Comparison of ENCODE assay signal across 7 mouse cellular contexts in genomic region chr2:131175286-131175944, GRCm38 (mm10). TPM values are rescaled to one million over a fixed set of nuclear protein-coding genes. Genes with fewer than 3 reads are reported as not detected.
A peak's percentile ranks its signal among the peaks of the same experiment; 100 is the strongest.
DNase-seq lines count a peak whose midpoint lies in the region; ATAC-seq and TF ChIP-seq lines count a peak whose summit lies in the region.

No protein-coding gene starts in this region.

- no peaks in the 10 kb centered on the region for H3K36me3 ChIP-seq in hindbrain, embryonic 16.5 days (ENCODE audit: control insufficient read depth, insufficient read depth, low read length)
- H3K36me3 ChIP-seq in hindbrain, embryonic 14.5 days (replicated peaks; ENCODE audit: control insufficient read depth, insufficient read depth), result peaks cover 26% of the 10 kb centered on the region
- peaks cover 4% of the 10 kb centered on the region for H3K36me3 ChIP-seq in lung, embryonic 16.5 days (ENCODE audit: control insufficient read depth, insufficient read depth, low read length)
- peaks cover 3% of the 10 kb centered on the region; the same call in 1 of the 2 replicates for H3K36me3 ChIP-seq in small intestine, adult 2 months (ENCODE audit: control insufficient read depth, insufficient read depth, low read length)
- peaks cover 33% of the 10 kb centered on the region for H3K36me3 ChIP-seq in limb, embryonic 10.5 days

- no peak for TF ChIP-seq CTCF in lung, adult 2 months (IDR thresholded peaks at IDR 0.05; ENCODE audit: insufficient read depth, low read length)
- no peak for TF ChIP-seq CTCF in small intestine, adult 2 months (IDR thresholded peaks at IDR 0.05; ENCODE audit: extremely low read depth, insufficient read length, insufficient replicate concordance, low read depth, low read length)

- H3K27ac ChIP-seq in hindbrain, embryonic 16.5 days (ENCODE audit: low read depth, low read length), result peak overlapping the region; percentile 42; the same call in 1 of the 2 replicates
- no peak overlapping the region for H3K27ac ChIP-seq in hindbrain, embryonic 14.5 days
- peak overlapping the region; percentile 84 for H3K27ac ChIP-seq in lung, embryonic 16.5 days (ENCODE audit: low read length)
- peak overlapping the region; percentile 76 for H3K27ac ChIP-seq in brown adipose tissue, adult 24 weeks (replicated peaks; ENCODE audit: low read depth, low read length)
- peak overlapping the region; percentile 96 for H3K27ac ChIP-seq in small intestine, adult 2 months (ENCODE audit: insufficient read depth, low read depth, low read length)
- H3K27ac ChIP-seq in limb, embryonic 10.5 days, result no peak overlapping the region

- H3K4me1 ChIP-seq in hindbrain, embryonic 16.5 days (ENCODE audit: control insufficient read depth, insufficient read depth, low read depth, low read length), result peaks cover 41% of the 10 kb centered on the region
- H3K4me1 ChIP-seq in hindbrain, embryonic 14.5 days (replicated peaks; ENCODE audit: control insufficient read depth, insufficient read depth, low read length), result peaks cover 49% of the 10 kb centered on the region
- peaks cover 48% of the 10 kb centered on the region for H3K4me1 ChIP-seq in lung, embryonic 16.5 days (replicated peaks; ENCODE audit: control insufficient read depth, insufficient read depth, low read length)
- H3K4me1 ChIP-seq in lung, adult 2 months (ENCODE audit: control insufficient read depth, insufficient read depth, low read length), result peaks cover 26% of the 10 kb centered on the region
- peaks cover 26% of the 10 kb centered on the region for H3K4me1 ChIP-seq in brown adipose tissue, adult 24 weeks (ENCODE audit: control insufficient read depth, insufficient read depth, insufficient read length, low read length)
- peaks cover 27% of the 10 kb centered on the region for H3K4me1 ChIP-seq in small intestine, adult 2 months (ENCODE audit: control insufficient read depth, insufficient read depth, insufficient read length, low read length)
- peaks cover 57% of the 10 kb centered on the region for H3K4me1 ChIP-seq in limb, embryonic 10.5 days

- no peak overlapping the region for H3K9ac ChIP-seq in hindbrain, embryonic 16.5 days (ENCODE audit: low read depth, low read length)
- H3K9ac ChIP-seq in hindbrain, embryonic 14.5 days, result no peak overlapping the region
- H3K9ac ChIP-seq in lung, embryonic 16.5 days (ENCODE audit: low read length), result no peak overlapping the region

- H3K9me3 ChIP-seq in hindbrain, embryonic 16.5 days (ENCODE audit: control insufficient read depth, low read length), result no peaks in the 10 kb centered on the region
- H3K9me3 ChIP-seq in hindbrain, embryonic 14.5 days (ENCODE audit: control insufficient read depth, low read length), result no peaks in the 10 kb centered on the region
- H3K9me3 ChIP-seq in lung, embryonic 16.5 days (ENCODE audit: control insufficient read depth, low read length), result no peaks in the 10 kb centered on the region
- H3K9me3 ChIP-seq in limb, embryonic 10.5 days (replicated peaks), result no peaks in the 10 kb centered on the region

- no peak for TF ChIP-seq POLR2A in lung, adult 2 months (IDR thresholded peaks at IDR 0.05; ENCODE audit: borderline replicate concordance, extremely low read depth, low read depth, low read length)
- no peak for TF ChIP-seq POLR2A in small intestine, adult 2 months (IDR thresholded peaks at IDR 0.05; ENCODE audit: low read depth, low read length)

- ATAC-seq in hindbrain, embryonic 16.5 days, result no peak
- ATAC-seq in hindbrain, embryonic 14.5 days (ENCODE audit: low FRiP score), result no peak
- no peak for ATAC-seq in lung, embryonic 16.5 days (ENCODE audit: low read depth)

- WGBS in hindbrain, embryonic 16.5 days, result 59% methylated on average over 3 of the region's 3 CpGs
- 71% methylated on average over 3 of the region's 3 CpGs for WGBS in hindbrain, embryonic 14.5 days
- 70% methylated on average over 3 of the region's 3 CpGs for WGBS in lung, embryonic 16.5 days
- 65% methylated on average over 3 of the region's 3 CpGs for WGBS in lung, adult 2 months
- WGBS in small intestine, adult 2 months, result 56% methylated on average over 3 of the region's 3 CpGs
- 78% methylated on average over 3 of the region's 3 CpGs for WGBS in limb, embryonic 10.5 days

- no peak overlapping the region for H3K4me2 ChIP-seq in hindbrain, embryonic 16.5 days (ENCODE audit: low read length)
- H3K4me2 ChIP-seq in hindbrain, embryonic 14.5 days (replicated peaks), result no peak overlapping the region
- H3K4me2 ChIP-seq in lung, embryonic 16.5 days (ENCODE audit: low read depth, low read length), result no peak overlapping the region

- no peak overlapping the region for H3K4me3 ChIP-seq in hindbrain, embryonic 16.5 days (ENCODE audit: low read length)
- H3K4me3 ChIP-seq in hindbrain, embryonic 14.5 days (replicated peaks; ENCODE audit: low read length), result no peak overlapping the region
- H3K4me3 ChIP-seq in lung, embryonic 16.5 days (ENCODE audit: low read length), result no peak overlapping the region
- no peak overlapping the region for H3K4me3 ChIP-seq in lung, adult 2 months (replicated peaks; ENCODE audit: extremely low read depth, low read depth, low read length)
- H3K4me3 ChIP-seq in brown adipose tissue, adult 24 weeks (ENCODE audit: insufficient read depth, low read depth, low read length), result no peak overlapping the region
- H3K4me3 ChIP-seq in small intestine, adult 2 months (ENCODE audit: low read depth, low read length), result no peak overlapping the region
- no peak overlapping the region for H3K4me3 ChIP-seq in limb, embryonic 10.5 days

- H3K27me3 ChIP-seq in hindbrain, embryonic 16.5 days (replicated peaks; ENCODE audit: control insufficient read depth, insufficient read depth, low read length), result peaks cover 15% of the 10 kb centered on the region
- H3K27me3 ChIP-seq in hindbrain, embryonic 14.5 days (ENCODE audit: control insufficient read depth, insufficient read depth, low read length), result peaks cover 31% of the 10 kb centered on the region
- peaks cover 25% of the 10 kb centered on the region for H3K27me3 ChIP-seq in lung, embryonic 16.5 days (ENCODE audit: control insufficient read depth, insufficient read depth, low read depth, low read length)
- H3K27me3 ChIP-seq in small intestine, adult 2 months (ENCODE audit: control insufficient read depth, insufficient read depth, low read length), result no peaks in the 10 kb centered on the region
- peaks cover 41% of the 10 kb centered on the region for H3K27me3 ChIP-seq in limb, embryonic 10.5 days (ENCODE audit: low read depth, poor library complexity, severe bottlenecking)

- no peak for DNase-seq in hindbrain, embryonic 14.5 days (ENCODE audit: low spot score)
- no peak for DNase-seq in lung, adult 2 months
- DNase-seq in limb, embryonic 10.5 days (ENCODE audit: low spot score), result no peak

RNA-seq across cellular contexts. Expression of gene Cenpb, which starts 4.5 kb away (rescaled TPM):
- polyA plus RNA-seq in hindbrain, embryonic 16.5 days (2015; fragmentation: Nextera tagmentation; extraction: Ambion mirVana), result 11.1 and 11.3 TPM in 2 replicates
- polyA plus RNA-seq in hindbrain, embryonic 14.5 days (2014; fragmentation: Nextera tagmentation; extraction: Ambion mirVana), result 9.3 and 10.3 TPM in 2 replicates
- polyA plus RNA-seq in lung, embryonic 16.5 days (2015; fragmentation: Nextera tagmentation; extraction: Ambion mirVana), result 8.4 and 9.5 TPM in 2 replicates
- polyA plus RNA-seq in lung, adult 2 months (2012; rRNA removed), result 131 and 138 TPM in 2 replicates
- 78.2 and 99.0 TPM in 2 replicates for polyA plus RNA-seq in brown adipose tissue, adult 24 weeks (2012; ENCODE audit: insufficient read depth, insufficient read length, missing spikeins)
- polyA plus RNA-seq in small intestine, adult 2 months (2012; rRNA removed), result 57.7 and 95.1 TPM in 2 replicates
- polyA plus RNA-seq in limb, embryonic 10.5 days (2016; fragmentation: Nextera tagmentation; extraction: Ambion mirVana), result 7.7 and 8.9 TPM in 2 replicates

RNA-seq across cellular contexts. Expression of gene Cdc25b, which starts 11.3 kb away (rescaled TPM):
- polyA plus RNA-seq in hindbrain, embryonic 16.5 days (2015; fragmentation: Nextera tagmentation; extraction: Ambion mirVana), result 22.8 and 29.6 TPM in 2 replicates
- 26.9 and 27.6 TPM in 2 replicates for polyA plus RNA-seq in hindbrain, embryonic 14.5 days (2014; fragmentation: Nextera tagmentation; extraction: Ambion mirVana)
- polyA plus RNA-seq in lung, embryonic 16.5 days (2015; fragmentation: Nextera tagmentation; extraction: Ambion mirVana), result 61.0 TPM in 2 replicates
- polyA plus RNA-seq in lung, adult 2 months (2012; rRNA removed), result 34.5 and 39.1 TPM in 2 replicates
- polyA plus RNA-seq in brown adipose tissue, adult 24 weeks (2012; ENCODE audit: insufficient read depth, insufficient read length, missing spikeins), result 2.4 and 2.5 TPM in 2 replicates
- 11.6 and 22.4 TPM in 2 replicates for polyA plus RNA-seq in small intestine, adult 2 months (2012; rRNA removed)
- polyA plus RNA-seq in limb, embryonic 10.5 days (2016; fragmentation: Nextera tagmentation; extraction: Ambion mirVana), result 40.8 and 47.4 TPM in 2 replicates

RNA-seq across cellular contexts. Expression of gene Spef1, which starts 11.7 kb away (rescaled TPM):
- 8.0 and 9.8 TPM in 2 replicates for polyA plus RNA-seq in hindbrain, embryonic 16.5 days (2015; fragmentation: Nextera tagmentation; extraction: Ambion mirVana)
- polyA plus RNA-seq in hindbrain, embryonic 14.5 days (2014; fragmentation: Nextera tagmentation; extraction: Ambion mirVana), result 11.5 and 11.8 TPM in 2 replicates
- 6.5 and 8.8 TPM in 2 replicates for polyA plus RNA-seq in lung, embryonic 16.5 days (2015; fragmentation: Nextera tagmentation; extraction: Ambion mirVana)
- polyA plus RNA-seq in lung, adult 2 months (2012; rRNA removed), result 16.6 and 19.2 TPM in 2 replicates
- 5.3 and 9.2 TPM in 2 replicates for polyA plus RNA-seq in brown adipose tissue, adult 24 weeks (2012; ENCODE audit: insufficient read depth, insufficient read length, missing spikeins)
- polyA plus RNA-seq in small intestine, adult 2 months (2012; rRNA removed), result 5.6 and 8.2 TPM in 2 replicates
- polyA plus RNA-seq in limb, embryonic 10.5 days (2016; fragmentation: Nextera tagmentation; extraction: Ambion mirVana), result 1.7 and 3.4 TPM in 2 replicates

RNA-seq across cellular contexts. Expression of gene 1700037H04Rik, which starts 15.5 kb away (rescaled TPM):
- 86.6 and 92.7 TPM in 2 replicates for polyA plus RNA-seq in hindbrain, embryonic 16.5 days (2015; fragmentation: Nextera tagmentation; extraction: Ambion mirVana)
- polyA plus RNA-seq in hindbrain, embryonic 14.5 days (2014; fragmentation: Nextera tagmentation; extraction: Ambion mirVana), result 87.3 and 88.5 TPM in 2 replicates
- polyA plus RNA-seq in lung, embryonic 16.5 days (2015; fragmentation: Nextera tagmentation; extraction: Ambion mirVana), result 57.9 and 63.5 TPM in 2 replicates
- polyA plus RNA-seq in lung, adult 2 months (2012; rRNA removed), result 67.6 and 76.4 TPM in 2 replicates
- polyA plus RNA-seq in brown adipose tissue, adult 24 weeks (2012; ENCODE audit: insufficient read depth, insufficient read length, missing spikeins), result 426 and 428 TPM in 2 replicates
- polyA plus RNA-seq in small intestine, adult 2 months (2012; rRNA removed), result 52.3 and 57.2 TPM in 2 replicates
- 87.5 and 97.4 TPM in 2 replicates for polyA plus RNA-seq in limb, embryonic 10.5 days (2016; fragmentation: Nextera tagmentation; extraction: Ambion mirVana)

RNA-seq across cellular contexts. Expression of gene Ap5s1, which starts 31.5 kb away (rescaled TPM):
- 35.2 and 36.1 TPM in 2 replicates for polyA plus RNA-seq in hindbrain, embryonic 16.5 days (2015; fragmentation: Nextera tagmentation; extraction: Ambion mirVana)
- 32.1 and 39.7 TPM in 2 replicates for polyA plus RNA-seq in hindbrain, embryonic 14.5 days (2014; fragmentation: Nextera tagmentation; extraction: Ambion mirVana)
- polyA plus RNA-seq in lung, embryonic 16.5 days (2015; fragmentation: Nextera tagmentation; extraction: Ambion mirVana), result 29.0 and 29.7 TPM in 2 replicates
- 44.5 and 46.4 TPM in 2 replicates for polyA plus RNA-seq in lung, adult 2 months (2012; rRNA removed)
- 15.9 and 26.0 TPM in 2 replicates for polyA plus RNA-seq in brown adipose tissue, adult 24 weeks (2012; ENCODE audit: insufficient read depth, insufficient read length, missing spikeins)
- 37.1 and 90.0 TPM in 2 replicates for polyA plus RNA-seq in small intestine, adult 2 months (2012; rRNA removed)
- polyA plus RNA-seq in limb, embryonic 10.5 days (2016; fragmentation: Nextera tagmentation; extraction: Ambion mirVana), result 18.9 and 22.6 TPM in 2 replicates

Comparison
In these comparisons a context has a peak if more than half of its experiments do, and no peak if none do; other contexts are left out.
1. H3K27ac ChIP-seq: peak in hindbrain, embryonic 16.5 days (single experiment), lung, embryonic 16.5 days (single experiment), brown adipose tissue, adult 24 weeks (single experiment) and small intestine, adult 2 months (single experiment); none in hindbrain, embryonic 14.5 days (single experiment) and limb, embryonic 10.5 days (single experiment).